Mouse (Mus musculus) MEL (cell line): ENCODE measurements around the gene Ccnj. TPM values are rescaled to one million over a fixed set of nuclear protein-coding genes. Genes with fewer than 3 reads are reported as not detected.

Source experiments
- DNase-seq: peaks from one replicate; pipeline ENCODE4 v3.0.0; 2011; ENCODE audit warnings: low read depth, low spot score
- H3K27ac ChIP-seq: 2 replicates; pipeline ENCODE4 v1.5.1; 2012; ENCODE audit warnings: low read depth, mild to moderate bottlenecking, control low read depth, low read length, moderate library complexity; ENCODE audit not compliant: control insufficient read depth
- H3K27me3 ChIP-seq, 2 experiments: fragments of 150-350 bp in 1 of 2; sonication (generic) in 1 of 2; 2 replicates each; pipeline ENCODE4 v1.6.1; 2012; ENCODE audit warnings: low read length in 2 of 2, mild to moderate bottlenecking in 2 of 2, improper control_type of control experiment in 1 of 2, moderate library complexity in 1 of 2; ENCODE audit not compliant: insufficient read depth in 2 of 2, control insufficient read depth in 1 of 2
- H3K36me3 ChIP-seq, 2 experiments: 2 replicates each; pipeline ENCODE4 v1.6.1; 2012 to 2014; ENCODE audit warnings: low read length in 2 of 2, improper control_type of control experiment in 1 of 2, inconsistent platforms in 1 of 2, mild to moderate bottlenecking in 1 of 2; ENCODE audit not compliant: insufficient read depth in 2 of 2, control insufficient read depth in 1 of 2
- H3K4me1 ChIP-seq, 2 experiments: fragments of 150-350 bp in 1 of 2; sonication (generic) in 1 of 2; 2 replicates each; pipeline ENCODE4 v1.6.1; 2012; ENCODE audit warnings: low read length in 2 of 2, improper control_type of control experiment in 1 of 2, mild to moderate bottlenecking in 1 of 2; ENCODE audit not compliant: insufficient read depth in 2 of 2, control insufficient read depth in 1 of 2
- H3K4me3 ChIP-seq, 2 experiments: fragments of 150-350 bp in 1 of 2; sonication (generic) in 1 of 2; 2 replicates each; pipeline ENCODE4 v1.5.1; 2012; ENCODE audit warnings: low read depth in 2 of 2, low read length in 2 of 2, mild to moderate bottlenecking in 2 of 2, moderate library complexity in 2 of 2, control low read depth in 1 of 2, improper control_type of control experiment in 1 of 2; ENCODE audit not compliant: control insufficient read depth in 1 of 2, insufficient read depth in 1 of 2
- H3K79me2 ChIP-seq: 2 replicates; pipeline ENCODE4 v1.6.1; 2012; ENCODE audit warnings: mild to moderate bottlenecking, low read length, moderate library complexity; ENCODE audit not compliant: control insufficient read depth, poor library complexity, insufficient read depth
- H3K9ac ChIP-seq: 2 replicates; pipeline ENCODE4 v1.6.1; 2012; ENCODE audit warnings: low read depth, mild to moderate bottlenecking, control low read depth, low read length, moderate library complexity; ENCODE audit not compliant: control insufficient read depth, poor library complexity, severe bottlenecking
- H3K9me3 ChIP-seq: fragments of 150-350 bp; sonication (generic); replicated peaks from 2 replicates; pipeline ENCODE4 v1.6.1; 2012; ENCODE audit warnings: mild to moderate bottlenecking, low read length, improper control_type of control experiment, moderate library complexity; ENCODE audit not compliant: insufficient read depth
- BHLHE40 ChIP-seq: IDR thresholded peaks from 2 replicates; pipeline ENCODE4 v1.6.1; 2012; ENCODE audit warnings: low read depth, mild to moderate bottlenecking, inconsistent platforms, low read length, improper control_type of control experiment, borderline replicate concordance
- CHD2 ChIP-seq: IDR thresholded peaks from 2 replicates; pipeline ENCODE4 v1.6.1; 2011; ENCODE audit warnings: low read length, improper control_type of control experiment
- E2F4 ChIP-seq: IDR thresholded peaks from 2 replicates; pipeline ENCODE4 v1.6.1; 2011; ENCODE audit warnings: low read depth, low read length, improper control_type of control experiment, borderline replicate concordance
- EP300 ChIP-seq, 2 experiments: IDR thresholded peaks; 2 replicates each; pipeline ENCODE4 v1.6.1; 2011; ENCODE audit warnings: improper control_type of control experiment in 2 of 2, low read length in 2 of 2, low read depth in 1 of 2, mild to moderate bottlenecking in 1 of 2
- ETS1 ChIP-seq: IDR thresholded peaks from 2 replicates; pipeline ENCODE4 v1.6.1; 2012; ENCODE audit warnings: low read depth, mild to moderate bottlenecking, inconsistent platforms, low read length, improper control_type of control experiment, moderate library complexity
- GABPA ChIP-seq: IDR thresholded peaks from 2 replicates; pipeline ENCODE4 v1.6.1; 2012; ENCODE audit warnings: low read depth, mild to moderate bottlenecking, inconsistent platforms, low read length, improper control_type of control experiment, moderate library complexity
- GATA1 ChIP-seq: IDR thresholded peaks from 2 replicates; pipeline ENCODE4 v1.6.1; 2011; ENCODE audit warnings: low read depth, low read length, improper control_type of control experiment
- HCFC1 ChIP-seq: IDR thresholded peaks from 2 replicates; pipeline ENCODE4 v1.6.1; 2012; ENCODE audit warnings: low read depth, mild to moderate bottlenecking, inconsistent platforms, low read length, improper control_type of control experiment, moderate library complexity
- MAZ ChIP-seq: IDR thresholded peaks from 2 replicates; pipeline ENCODE4 v1.6.1; 2012; ENCODE audit warnings: low read depth, mild to moderate bottlenecking, inconsistent platforms, low read length, improper control_type of control experiment
- MEF2A ChIP-seq: IDR thresholded peaks from 2 replicates; pipeline ENCODE4 v1.6.1; 2014; ENCODE audit warnings: low read depth, mild to moderate bottlenecking, inconsistent platforms, low read length, improper control_type of control experiment; ENCODE audit not compliant: poor library complexity, insufficient replicate concordance, severe bottlenecking; ENCODE audit errors: extremely low read depth
- MYC ChIP-seq: IDR thresholded peaks from 2 replicates; pipeline ENCODE4 v1.6.1; 2011; ENCODE audit warnings: low read depth, mild to moderate bottlenecking, low read length, improper control_type of control experiment, moderate library complexity
- NELFE ChIP-seq: IDR thresholded peaks from 2 replicates; pipeline ENCODE4 v1.6.1; 2011; ENCODE audit warnings: low read depth, low read length, improper control_type of control experiment
- NRF1 ChIP-seq: IDR thresholded peaks from 2 replicates; pipeline ENCODE4 v1.6.1; 2014; ENCODE audit warnings: low read depth, mild to moderate bottlenecking, inconsistent platforms, low read length, improper control_type of control experiment, moderate library complexity; ENCODE audit not compliant: poor library complexity, insufficient read depth, severe bottlenecking
- POLR2AphosphoS5 ChIP-seq: IDR thresholded peaks from 2 replicates; pipeline ENCODE4 v1.6.1; 2012; ENCODE audit warnings: low read depth, borderline replicate concordance, mild to moderate bottlenecking, inconsistent platforms, low read length, moderate library complexity, mixed read lengths
- SIN3A ChIP-seq: IDR thresholded peaks from 2 replicates; pipeline ENCODE4 v1.6.1; 2012; ENCODE audit warnings: low read length, improper control_type of control experiment, inconsistent platforms
- TAL1 ChIP-seq: IDR thresholded peaks from 2 replicates; pipeline ENCODE4 v1.6.1; 2012; ENCODE audit warnings: mild to moderate bottlenecking, inconsistent platforms, low read length, moderate library complexity, mixed read lengths
- TBP ChIP-seq: IDR thresholded peaks from 2 replicates; pipeline ENCODE4 v1.8.0; 2011; ENCODE audit warnings: low read depth, low read length, improper control_type of control experiment
- TCF12 ChIP-seq: IDR thresholded peaks from 2 replicates; pipeline ENCODE4 v1.6.1; 2014; ENCODE audit warnings: low read depth, mild to moderate bottlenecking, inconsistent platforms, low read length, improper control_type of control experiment, moderate library complexity
- UBTF ChIP-seq: IDR thresholded peaks from 2 replicates; pipeline ENCODE4 v1.6.1; 2012; ENCODE audit warnings: low read depth, mild to moderate bottlenecking, inconsistent platforms, low read length, improper control_type of control experiment, moderate library complexity, borderline replicate concordance; ENCODE audit not compliant: insufficient read depth
- USF1 ChIP-seq: IDR thresholded peaks from 2 replicates; pipeline ENCODE4 v1.6.1; 2014; ENCODE audit warnings: low read depth, mild to moderate bottlenecking, inconsistent platforms, low read length, improper control_type of control experiment, moderate library complexity
- polyA plus RNA-seq, 2 experiments: library from polyadenylated mRNA; stranded (reverse) in 1 of 2; unstranded in 1 of 2; fragments of >175 nt in 1 of 2; fragments of >200 nt in 1 of 2; gene quantifications; 2 replicates each; pipeline versions ENCODE4 v1.2.1 to v1.2.4; 2012; ENCODE audit warnings: low replicate concordance in 2 of 2, low read depth in 1 of 2; ENCODE audit not compliant: insufficient read length in 2 of 2, insufficient read depth in 1 of 2, missing spikeins in 1 of 2
- total RNA-seq: library from RNA; depleted of rRNA; stranded (reverse); fragments of 300-350 nt; gene quantifications from 2 replicates; pipeline ENCODE4 v1.2.3, GENCODE M21; 2012

The Ccnj gene
- total and polyA plus RNA-seq, 3 experiments = 8.5 to 10.7 TPM; not detected in 1

DNA sequence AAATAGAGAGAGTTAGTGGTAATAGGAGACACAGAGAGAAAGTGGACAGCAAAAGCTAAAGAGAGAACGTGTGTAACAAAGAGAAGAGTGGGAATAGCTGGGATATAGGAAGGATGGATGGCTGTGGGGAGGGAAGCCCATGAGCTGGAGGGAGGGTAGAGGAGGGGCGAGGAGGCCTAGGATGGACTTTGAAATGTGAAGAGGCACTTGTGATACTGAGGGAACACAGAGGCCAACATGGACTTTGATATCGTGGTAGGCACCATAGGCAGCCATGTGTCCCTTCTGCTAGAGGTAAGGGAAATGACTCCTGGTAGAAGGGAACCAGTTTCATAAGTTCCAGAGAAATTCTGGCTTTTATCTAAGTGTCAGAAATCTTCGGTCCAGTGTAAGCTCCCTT is 19.2 kb upstream of the Ccnj start:
- Histone ChIP-seq H3K27me3 (0 out of 4 replicates have a peak, but pooled peaks cover 0 to 3% of the 10 kb centered on the region in 2 experiments), H3K36me3 (peaks cover 0 to 7% of the 10 kb centered on the region in 2 experiments; a peak in 2 of 4 replicates), H3K27ac (no peak overlapping the region), H3K79me2 (no peaks in the 10 kb centered on the region), H3K4me3 (no peak overlapping the region), H3K9ac (no peak overlapping the region), H3K9me3 (no peaks in the 10 kb centered on the region), H3K4me1 (peaks cover 2 to 11% of the 10 kb centered on the region in 2 experiments; a peak in 3 of 4 replicates)
- no peak for DNase-seq
- no peak for TF ChIP-seq MAZ
- TF ChIP-seq UBTF = no peak
- TF ChIP-seq EP300 (IDR thresholded peaks at IDR 0.05; ENCODE audit: low read depth in 1 of 2, low read length in 2 of 2) = no peak
- no peak for TF ChIP-seq GATA1
- TF ChIP-seq BHLHE40 = no peak
- no peak for TF ChIP-seq HCFC1
- no peak for TF ChIP-seq CHD2
- TF ChIP-seq NELFE = no peak
- no peak for TF ChIP-seq TCF12
- TF ChIP-seq, all 39 proteins: peak for 0

DNA sequence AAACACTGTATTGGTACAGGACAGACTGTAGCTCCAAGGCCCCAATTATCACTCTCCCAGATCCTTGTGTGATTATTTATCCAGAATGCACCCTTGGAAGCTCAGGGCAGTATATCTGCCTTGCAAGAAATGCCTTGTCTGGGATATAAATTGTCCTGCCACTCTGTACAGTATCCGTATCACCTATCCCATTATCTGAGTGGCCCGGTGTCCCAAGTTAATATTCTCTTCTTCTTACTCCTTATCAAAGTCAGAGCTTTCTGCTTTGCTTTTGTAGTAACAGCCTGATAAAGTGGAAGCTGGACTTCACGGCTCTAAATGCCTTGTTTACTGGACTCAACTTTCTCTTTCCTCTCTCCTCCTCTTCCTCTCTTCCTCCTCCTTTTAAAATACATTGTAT is 18.3 kb upstream of the Ccnj start:
- 0 out of 4 replicates have a peak, but pooled peaks cover 0 to 3% of the 10 kb centered on the region in 2 experiments for H3K27me3 ChIP-seq
- TF ChIP-seq GATA1 = peak; percentile 27; the same call in 1 of the 2 replicates
- no peak for TF ChIP-seq POLR2AphosphoS5
- H3K4me1 ChIP-seq = peaks cover 4 to 14% of the 10 kb centered on the region in 2 experiments
- no peak overlapping the region for H3K9ac ChIP-seq
- H3K27ac ChIP-seq = no peak overlapping the region; the same call in 1 of the 2 replicates
- peaks cover 0 to 11% of the 10 kb centered on the region in 2 experiments; a peak in 2 of 4 replicates for H3K36me3 ChIP-seq
- DNase-seq = peak; percentile 11
- H3K9me3 ChIP-seq = no peaks in the 10 kb centered on the region
- H3K79me2 ChIP-seq = no peaks in the 10 kb centered on the region
- H3K4me3 ChIP-seq = peak overlapping the region; percentile 13 to 17; a peak in 2 of 4 replicates

DNA sequence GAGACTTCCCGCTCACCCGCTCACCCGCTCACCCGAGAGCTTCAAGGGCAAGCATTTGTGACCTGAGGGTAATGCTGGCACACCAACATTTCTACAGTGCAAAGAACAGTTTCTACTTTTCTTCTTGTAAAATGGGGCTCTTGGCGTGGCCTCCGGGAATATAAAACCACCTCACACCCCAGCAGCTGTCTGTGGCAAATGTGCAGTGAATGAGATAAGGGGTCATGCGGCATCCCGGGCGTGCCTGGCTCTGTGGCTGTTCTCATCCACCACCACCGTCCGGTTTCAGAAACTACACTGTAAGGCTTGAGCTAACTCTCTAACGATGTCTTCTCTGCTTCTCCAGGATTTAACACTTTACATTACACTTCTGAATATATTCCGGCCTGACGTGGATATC is 17.7 kb upstream of the Ccnj start:
- H3K36me3 ChIP-seq = peaks cover 0 to 14% of the 10 kb centered on the region in 2 experiments; a peak in 2 of 4 replicates
- peak; percentile 61 for DNase-seq
- no peaks in the 10 kb centered on the region for H3K79me2 ChIP-seq
- no peak overlapping the region; the same call in 1 of the 2 replicates for H3K27ac ChIP-seq
- peak overlapping the region; percentile 23 for H3K9ac ChIP-seq
- peak overlapping the region in 1 of 2 experiments; percentile 17; a peak in 1 of 4 replicates for H3K4me3 ChIP-seq
- peaks cover 4 to 20% of the 10 kb centered on the region in 2 experiments for H3K4me1 ChIP-seq
- no peaks in the 10 kb centered on the region for H3K9me3 ChIP-seq
- no peak for TF ChIP-seq TBP
- TF ChIP-seq NELFE = no peak
- TF ChIP-seq MEF2A = no peak
- TF ChIP-seq GATA1 = peak; percentile 45; the same call in 1 of the 2 replicates
- TF ChIP-seq MYC = no peak
- no peak for TF ChIP-seq SIN3A
- no peak for TF ChIP-seq GABPA
- peak; percentile 44 to 68; a peak in 3 of 4 replicates for TF ChIP-seq EP300 (IDR thresholded peaks at IDR 0.05; ENCODE audit: low read depth in 1 of 2, low read length in 2 of 2)
- peak; percentile 60; the same call in 1 of the 2 replicates for TF ChIP-seq TCF12
- TF ChIP-seq USF1 = no peak
- TF ChIP-seq BHLHE40 = peak; percentile 51; the same call in 1 of the 2 replicates
- peak; percentile 91 for TF ChIP-seq TAL1
- no peak for TF ChIP-seq NRF1
- peak; percentile 51; the same call in 1 of the 2 replicates for TF ChIP-seq ETS1
- no peak for TF ChIP-seq E2F4
- H3K27me3 ChIP-seq = 0 out of 4 replicates have a peak, but pooled peaks cover 0 to 3% of the 10 kb centered on the region in 2 experiments
